Mouse (Mus musculus): ENCODE measurements around the gene Ndrg4. TPM values are rescaled to one million over a fixed set of nuclear protein-coding genes. Genes with fewer than 3 reads are reported as not detected.
"Not testable (repeated sequence)": the region's sequence is repeated elsewhere in the genome, so short reads cannot be mapped to it uniquely, and the experiment has no call there.

Gene Ndrg4
- polyA plus RNA-seq, 1 experiment from 2014 or later, result 16.3 TPM

- H3K4me2 ChIP-seq (replicated peaks), result no peak overlapping the region
These were observed 15.2 kb upstream of the Ndrg4 start for GRCm38 (mm10) chr8:95661575-95661974.

GRCm38 (mm10) chr8:95662885-95663598 lies 13.7 kb upstream of the Ndrg4 start:
- WGBS, result 77% methylated on average over 7 of the region's 7 CpGs
- ATAC-seq, result no peak
- H3K27ac ChIP-seq, result no peak overlapping the region

More at GRCm38 (mm10) chr8:95661575-95661974, 15.2 kb upstream of the Ndrg4 start:
- Histone ChIP-seq H3K9ac (no peak overlapping the region), H3K27ac (no peak overlapping the region), H3K9me3 (no peaks in the 10 kb centered on the region), H3K4me3 (replicated peaks) (no peak overlapping the region), H3K36me3 (no peaks in the 10 kb centered on the region), H3K4me1 (replicated peaks) (no peaks in the 10 kb centered on the region), H3K27me3 (replicated peaks) (no peaks in the 10 kb centered on the region)
- no peak for ATAC-seq
- 87% methylated on average over 6 of the region's 6 CpGs for WGBS

GRCm38 (mm10) chr8:95663599-95663949 lies 13.2 kb upstream of the Ndrg4 start:
- no peaks in the 10 kb centered on the region for H3K27me3 ChIP-seq (replicated peaks)
- H3K9me3 ChIP-seq, result no peaks in the 10 kb centered on the region
- no peaks in the 10 kb centered on the region for H3K36me3 ChIP-seq
- no peak overlapping the region for H3K9ac ChIP-seq
- no peak overlapping the region for H3K27ac ChIP-seq
- H3K4me3 ChIP-seq (replicated peaks), result no peak overlapping the region
- H3K4me2 ChIP-seq (replicated peaks), result no peak overlapping the region
- WGBS, result 46% methylated on average over 4 of the region's 4 CpGs
- H3K4me1 ChIP-seq (replicated peaks), result 0 out of 2 replicates have a peak, but pooled peaks cover 4% of the 10 kb centered on the region
- ATAC-seq, result no peak

More at GRCm38 (mm10) chr8:95662885-95663598, 13.7 kb upstream of the Ndrg4 start:
- no peak overlapping the region for H3K4me3 ChIP-seq (replicated peaks)
- no peak overlapping the region for H3K4me2 ChIP-seq (replicated peaks)
- no peaks in the 10 kb centered on the region for H3K36me3 ChIP-seq
- no peaks in the 10 kb centered on the region for H3K27me3 ChIP-seq (replicated peaks)
- H3K9ac ChIP-seq, result no peak overlapping the region
- H3K9me3 ChIP-seq, result no peaks in the 10 kb centered on the region
- H3K4me1 ChIP-seq (replicated peaks), result 0 out of 2 replicates have a peak, but pooled peaks cover 4% of the 10 kb centered on the region

- not testable (repeated sequence) for H3K4me1 ChIP-seq (replicated peaks); H3K9me3 ChIP-seq; H3K27ac ChIP-seq; H3K9ac ChIP-seq; ATAC-seq; H3K27me3 ChIP-seq (replicated peaks); H3K4me3 ChIP-seq (replicated peaks); H3K4me2 ChIP-seq (replicated peaks); H3K36me3 ChIP-seq
- 92% methylated on average over 11 of the region's 11 CpGs for WGBS
These were observed 10.8 kb upstream of the Ndrg4 start for GRCm38 (mm10) chr8:95665813-95666452.

GRCm38 (mm10) chr8:95668163-95668958 lies 8.4 kb upstream of the Ndrg4 start:
- Histone ChIP-seq H3K4me3 (replicated peaks) (no peak overlapping the region), H3K9ac (no peak overlapping the region), H3K9me3 (no peaks in the 10 kb centered on the region), H3K4me1 (replicated peaks) (0 out of 2 replicates have a peak, but pooled peaks cover 4% of the 10 kb centered on the region), H3K36me3 (no peaks in the 10 kb centered on the region), H3K27me3 (replicated peaks) (peaks cover 8% of the 10 kb centered on the region; the same call in 1 of the 2 replicates), H3K4me2 (replicated peaks) (no peak overlapping the region), H3K27ac (no peak overlapping the region)
- WGBS, result 38% methylated on average over 8 of the region's 8 CpGs
- ATAC-seq, result peak; percentile 65

- 84% methylated on average over 2 of the region's 2 CpGs for WGBS
- Histone ChIP-seq H3K36me3 (no peaks in the 10 kb centered on the region), H3K27ac (no peak overlapping the region), H3K4me2 (replicated peaks) (no peak overlapping the region), H3K4me1 (replicated peaks) (0 out of 2 replicates have a peak, but pooled peaks cover 4% of the 10 kb centered on the region), H3K9ac (no peak overlapping the region), H3K4me3 (replicated peaks) (no peak overlapping the region), H3K27me3 (replicated peaks) (peaks cover 18% of the 10 kb centered on the region), H3K9me3 (no peaks in the 10 kb centered on the region)
- ATAC-seq, result no peak
These were observed 6.8 kb upstream of the Ndrg4 start for GRCm38 (mm10) chr8:95669967-95670366.

GRCm38 (mm10) chr8:95671861-95672260 lies 4.9 kb upstream of the Ndrg4 start:
- H3K36me3 ChIP-seq, result no peaks in the 10 kb centered on the region
- WGBS, result 88% methylated on average over 6 of the region's 6 CpGs
- no peak overlapping the region for H3K27ac ChIP-seq
- H3K9me3 ChIP-seq, result no peaks in the 10 kb centered on the region
- no peak for ATAC-seq
- H3K4me1 ChIP-seq (replicated peaks), result 0 out of 2 replicates have a peak, but pooled peaks cover 3% of the 10 kb centered on the region
- peaks cover 33% of the 10 kb centered on the region for H3K27me3 ChIP-seq (replicated peaks)
- no peak overlapping the region for H3K4me3 ChIP-seq (replicated peaks)
- H3K4me2 ChIP-seq (replicated peaks), result no peak overlapping the region
- no peak overlapping the region for H3K9ac ChIP-seq

GRCm38 (mm10) chr8:95672811-95673210 lies 4.0 kb upstream of the Ndrg4 start:
- 74% methylated on average over 5 of the region's 5 CpGs for WGBS
- ATAC-seq, result no peak
- H3K4me2 ChIP-seq (replicated peaks), result no peak overlapping the region
- no peaks in the 10 kb centered on the region for H3K9me3 ChIP-seq
- H3K27ac ChIP-seq, result no peak overlapping the region
- no peaks in the 10 kb centered on the region for H3K36me3 ChIP-seq
- H3K4me1 ChIP-seq (replicated peaks), result peaks cover 7% of the 10 kb centered on the region
- no peak overlapping the region for H3K9ac ChIP-seq
- H3K27me3 ChIP-seq (replicated peaks), result peaks cover 43% of the 10 kb centered on the region
- H3K4me3 ChIP-seq (replicated peaks), result no peak overlapping the region

- no peaks in the 10 kb centered on the region for H3K9me3 ChIP-seq
- WGBS, result under 1% methylated on average over 45 of the region's 48 CpGs
- no peaks in the 10 kb centered on the region for H3K36me3 ChIP-seq
- peak overlapping the region; percentile 98 for H3K4me2 ChIP-seq (replicated peaks)
- H3K4me3 ChIP-seq (replicated peaks), result peak overlapping the region; percentile 53
- peaks cover 70% of the 10 kb centered on the region for H3K27me3 ChIP-seq (replicated peaks)
- H3K27ac ChIP-seq, result no peak overlapping the region
- H3K4me1 ChIP-seq (replicated peaks), result peaks cover 14% of the 10 kb centered on the region
- peak; percentile 55 for ATAC-seq
- H3K9ac ChIP-seq, result peak overlapping the region; percentile 30; the same call in 1 of the 2 replicates
These were observed 827 bp downstream of the Ndrg4 start for GRCm38 (mm10) chr8:95677591-95678023.

- Histone ChIP-seq H3K9ac (peak overlapping the region; percentile 30; the same call in 1 of the 2 replicates), H3K4me3 (replicated peaks) (peak overlapping the region; percentile 53), H3K4me2 (replicated peaks) (peak overlapping the region; percentile 98), H3K4me1 (replicated peaks) (peaks cover 14% of the 10 kb centered on the region), H3K27me3 (replicated peaks) (peaks cover 65% of the 10 kb centered on the region), H3K27ac (no peak overlapping the region), H3K36me3 (no peaks in the 10 kb centered on the region), H3K9me3 (no peaks in the 10 kb centered on the region)
- WGBS, result under 1% methylated on average over 55 of the region's 70 CpGs
- peak; percentile 52 for ATAC-seq
These were observed 1.3 kb downstream of the Ndrg4 start for GRCm38 (mm10) chr8:95678024-95678611.

- Histone ChIP-seq H3K4me3 (replicated peaks) (no peak overlapping the region), H3K36me3 (no peaks in the 10 kb centered on the region), H3K9ac (no peak overlapping the region), H3K4me2 (replicated peaks) (no peak overlapping the region), H3K27ac (no peak overlapping the region), H3K9me3 (no peaks in the 10 kb centered on the region), H3K4me1 (replicated peaks) (no peaks in the 10 kb centered on the region), H3K27me3 (replicated peaks) (0 out of 2 replicates have a peak, but pooled peaks cover 3% of the 10 kb centered on the region)
- WGBS, result 82% methylated on average over 10 of the region's 10 CpGs
- ATAC-seq, result no peak
These were observed 11.4 kb downstream of the Ndrg4 start for GRCm38 (mm10) chr8:95688073-95688672.
